Mouse (Mus musculus): ENCODE data around the gene Vmo1. TPM values are rescaled to one million over a fixed set of nuclear protein-coding genes. Genes with fewer than 3 reads are reported as not detected.

Vmo1 gene
- not detected for polyA plus RNA-seq (2017; shearing (Covaris generic))

DNA sequence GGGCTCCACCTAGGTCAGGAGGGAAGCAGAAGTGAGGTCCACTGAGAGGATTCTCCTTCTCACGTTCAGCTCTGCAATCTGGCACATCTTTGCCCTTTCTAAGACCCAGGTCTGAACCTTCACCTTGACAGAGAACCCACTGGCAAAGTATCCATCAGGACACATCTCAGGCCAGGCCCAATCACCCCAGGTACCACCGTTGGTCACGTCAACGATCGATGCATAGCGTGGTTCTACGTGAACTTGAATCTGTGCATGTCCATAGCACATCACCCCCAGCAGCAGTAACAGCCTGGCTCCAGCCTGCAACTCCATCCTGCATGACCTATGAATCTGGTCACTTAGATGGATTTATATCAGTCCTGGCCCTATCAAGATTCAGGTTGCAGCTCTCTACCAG is at the start of gene Vmo1:
Gene Vmo1, minus strand, starts transcription at position 329 of the 400 bp plus-strand sequence.

DNA sequence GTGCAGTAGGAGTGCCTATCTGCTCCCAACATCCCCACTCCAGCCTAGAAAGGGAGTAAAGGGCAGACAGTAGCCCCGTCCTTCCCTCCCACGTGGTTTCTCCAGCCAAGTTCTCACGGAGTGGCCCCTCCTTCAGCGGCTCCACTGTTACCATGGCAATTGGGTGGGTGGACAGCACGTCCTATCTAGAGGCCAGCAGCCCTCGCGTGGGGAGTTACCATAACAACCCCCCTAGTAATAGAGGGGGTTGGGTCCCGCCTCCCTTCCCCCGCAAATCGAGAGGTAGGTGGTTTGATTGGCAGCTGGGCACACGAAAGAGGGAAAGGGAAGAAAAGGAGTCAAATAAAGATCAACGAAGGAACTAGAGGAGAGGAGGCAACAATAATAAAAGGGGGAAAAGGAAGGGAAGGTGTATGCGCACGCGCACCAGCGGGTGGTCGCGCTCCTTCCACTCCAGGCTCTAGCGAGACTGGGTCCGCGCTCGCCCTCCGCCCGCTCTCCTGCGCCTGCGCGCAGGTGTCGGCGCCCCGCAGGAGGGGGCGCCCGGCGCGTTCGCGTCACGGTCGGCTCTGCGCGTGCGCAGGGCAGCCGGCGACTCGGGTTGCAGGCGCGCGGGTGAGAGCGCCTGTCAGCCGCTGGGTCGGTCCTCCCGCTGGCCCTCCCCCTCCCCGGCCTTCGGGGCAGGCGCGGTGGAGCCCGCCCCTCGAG is 48.0 kb upstream of the Vmo1 start, which contains the start of gene Mink1:
Gene Mink1, plus strand, starts transcription at position 595 of the 708 bp plus-strand sequence.

DNA sequence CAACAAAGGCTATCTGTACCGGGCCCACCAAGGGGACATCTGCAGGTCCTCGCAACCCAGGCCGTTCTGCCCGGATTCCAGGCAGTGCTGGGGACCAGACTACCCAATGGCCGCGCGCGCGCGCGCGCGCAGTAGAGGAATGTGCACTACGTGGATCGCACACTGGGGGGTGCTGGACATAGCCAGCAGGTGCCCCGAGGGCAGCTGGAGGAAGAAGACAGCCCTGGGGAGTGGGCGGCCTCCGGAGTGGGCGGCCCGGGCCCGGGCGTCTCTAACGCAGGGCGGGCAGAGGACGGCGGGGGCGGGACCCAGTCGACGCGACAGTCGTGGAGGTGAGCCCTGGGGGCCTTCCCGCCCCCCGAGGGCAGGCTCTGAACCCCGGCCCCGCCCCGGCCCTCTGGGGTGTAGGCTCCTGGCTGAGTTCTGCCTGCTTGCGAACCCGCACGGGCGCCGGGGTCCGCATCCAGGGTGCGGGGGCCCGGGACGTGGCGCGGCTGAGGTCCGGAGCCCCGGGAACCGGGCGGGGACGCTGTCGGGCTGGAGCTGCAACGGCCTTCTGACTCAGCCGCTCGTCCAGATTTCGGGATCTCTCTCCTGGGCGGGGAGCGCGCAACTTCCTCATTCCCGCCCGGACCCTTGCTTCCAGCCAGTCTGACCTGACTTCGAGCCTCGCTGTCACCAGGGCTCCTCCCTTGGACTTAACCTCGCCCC is 25.6 kb upstream of the Vmo1 start, which contains the start of gene Pld2:
Gene Pld2, plus strand, starts transcription at position 188 of the 711 bp plus-strand sequence.

DNA sequence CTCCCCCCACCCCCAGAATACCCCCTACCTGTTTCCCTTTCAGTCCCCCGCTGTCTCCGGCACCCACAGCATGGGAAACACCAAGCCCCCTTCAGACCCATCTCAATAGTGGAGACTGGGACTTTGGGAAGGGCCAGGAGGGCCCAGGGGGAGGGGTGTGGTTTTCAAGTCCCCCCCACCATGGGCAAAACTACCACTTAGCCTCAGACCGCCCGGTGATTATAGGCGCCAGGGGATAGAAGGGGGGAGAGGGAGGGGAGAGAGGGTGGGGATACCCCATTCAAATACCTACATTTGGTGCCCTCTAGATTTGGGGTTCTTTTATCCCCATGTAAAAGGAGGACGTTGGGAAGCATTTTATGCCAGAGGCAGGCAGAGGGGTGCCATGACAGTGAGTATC is 18.4 kb upstream of the Vmo1 start, which contains the start of gene Gm40193:
Gene Gm40193, minus strand, starts transcription at position 101 of the 400 bp plus-strand sequence.

DNA sequence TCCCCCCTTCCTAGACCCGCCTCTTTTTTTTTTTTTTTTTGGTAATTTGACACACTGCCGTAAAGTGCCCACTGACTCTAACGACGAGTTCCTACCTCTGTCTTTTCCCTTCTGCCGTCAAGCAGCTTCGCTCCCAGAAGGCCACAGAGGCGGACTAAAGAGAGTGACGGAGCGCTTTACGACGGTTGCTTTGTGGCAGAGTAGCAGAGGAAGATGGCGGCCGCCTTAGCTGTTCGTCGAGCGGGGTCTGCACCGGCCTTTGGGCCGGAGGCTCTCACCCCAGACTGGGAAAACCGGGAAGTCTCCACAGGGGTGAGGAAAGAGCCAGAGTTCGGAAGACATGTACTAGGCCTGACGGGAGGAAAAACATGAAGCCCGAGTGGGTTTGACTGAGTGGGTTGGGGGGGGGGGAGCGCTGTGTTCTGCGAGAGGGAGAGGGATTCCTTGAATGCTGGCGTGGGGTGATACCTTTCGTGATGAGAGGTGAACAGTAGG is 10.8 kb upstream of the Vmo1 start, which contains the start of gene Psmb6:
Gene Psmb6, plus strand, starts transcription at position 184 of the 495 bp plus-strand sequence.

DNA sequence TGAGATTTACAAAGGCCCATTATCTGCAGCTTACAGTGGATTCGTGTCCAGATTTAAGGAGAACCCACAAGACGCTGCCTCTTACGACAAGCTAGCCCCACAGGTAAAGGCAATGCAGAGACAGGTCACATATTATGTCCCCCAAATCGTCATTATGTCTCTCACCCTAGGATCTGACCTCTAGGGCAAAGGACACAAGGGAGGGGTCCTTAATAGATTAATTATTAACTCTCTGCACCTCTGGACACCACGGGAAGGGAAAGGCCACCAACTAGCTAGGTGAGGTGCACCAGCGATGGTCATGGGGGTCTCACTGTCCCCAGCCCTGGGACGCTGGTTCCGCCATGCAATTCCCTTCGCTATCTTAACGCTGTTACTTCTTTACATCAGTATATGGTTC is 4.5 kb upstream of the Vmo1 start, which contains the start of gene Gltpd2:
Gene Gltpd2, plus strand, starts transcription at position 274 of the 400 bp plus-strand sequence.

DNA sequence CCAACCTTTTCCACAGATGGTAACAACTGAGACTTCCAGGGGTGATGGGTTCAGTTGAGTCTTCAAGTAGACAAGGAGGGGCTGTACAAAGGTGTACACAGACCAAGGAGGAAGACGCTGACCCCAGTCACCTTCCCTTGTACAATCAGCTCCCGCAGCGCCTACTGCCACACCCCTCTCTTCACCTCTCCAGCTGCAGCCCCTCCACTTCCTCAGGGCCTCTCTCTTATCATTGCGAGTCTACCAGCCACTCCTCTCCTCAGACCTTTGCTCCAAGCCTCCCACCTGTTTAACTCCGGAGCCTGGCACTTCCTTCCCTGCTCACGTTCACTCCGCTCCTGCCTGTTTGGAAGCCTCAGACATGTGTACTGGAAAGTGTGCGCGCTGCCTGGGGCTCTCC is 9.4 kb downstream of the Vmo1 start, which contains the start of gene Tm4sf5:
Gene Tm4sf5, plus strand, starts transcription at position 275 of the 400 bp plus-strand sequence.

Other genes with a start within 250 kb of the Vmo1 start
- not detected for gene Alox12e, start 192.0 kb downstream of the Vmo1 start, polyA plus RNA-seq (2017; shearing (Covaris generic))
- gene Alox15, start 162.6 kb downstream of the Vmo1 start, polyA plus RNA-seq (2017; shearing (Covaris generic)): 0.41 TPM
- 13.5 TPM for gene Pelp1, start 104.6 kb downstream of the Vmo1 start, polyA plus RNA-seq (2017; shearing (Covaris generic))
- gene Arrb2, start 82.0 kb downstream of the Vmo1 start, polyA plus RNA-seq (2017; shearing (Covaris generic)): 284 TPM
- gene Med11, start 62.7 kb downstream of the Vmo1 start, polyA plus RNA-seq (2017; shearing (Covaris generic)): 70.2 TPM
- gene Zmynd15, start 55.2 kb downstream of the Vmo1 start, polyA plus RNA-seq (2017; shearing (Covaris generic)): 0.13 TPM
- 1.1 TPM for gene Cxcl16, start 54.6 kb downstream of the Vmo1 start, polyA plus RNA-seq (2017; shearing (Covaris generic))
- 1.2 TPM for gene Tm4sf5, start 9.4 kb downstream of the Vmo1 start, polyA plus RNA-seq (2017; shearing (Covaris generic))
- gene Gltpd2, start 4.6 kb upstream of the Vmo1 start, polyA plus RNA-seq (2017; shearing (Covaris generic)): not detected
- gene Psmb6, start 10.8 kb upstream of the Vmo1 start, polyA plus RNA-seq (2017; shearing (Covaris generic)): 353 TPM
- not detected for gene Gm40193, start 18.3 kb upstream of the Vmo1 start, polyA plus RNA-seq (2017; shearing (Covaris generic))
- 1.9 TPM for gene Pld2, start 25.4 kb upstream of the Vmo1 start, polyA plus RNA-seq (2017; shearing (Covaris generic))
- gene Mink1, start 48.3 kb upstream of the Vmo1 start, polyA plus RNA-seq (2017; shearing (Covaris generic)): 17.5 TPM
- 0.30 TPM for gene 4930544D05Rik, start 101.2 kb upstream of the Vmo1 start, polyA plus RNA-seq (2017; shearing (Covaris generic))
- gene Chrne, start 104.6 kb upstream of the Vmo1 start, polyA plus RNA-seq (2017; shearing (Covaris generic)): 1.1 TPM
- 0.08 TPM for gene Gp1ba, start 124.5 kb upstream of the Vmo1 start, polyA plus RNA-seq (2017; shearing (Covaris generic))
- 428 TPM for gene Rnf167, start 132.6 kb upstream of the Vmo1 start, polyA plus RNA-seq (2017; shearing (Covaris generic))
- 168 TPM for gene Slc25a11, start 132.9 kb upstream of the Vmo1 start, polyA plus RNA-seq (2017; shearing (Covaris generic))
- 5,457 TPM for gene Pfn1, start 140.0 kb upstream of the Vmo1 start, polyA plus RNA-seq (2017; shearing (Covaris generic))
- 36.6 TPM for gene Eno3, start 142.6 kb upstream of the Vmo1 start, polyA plus RNA-seq (2017; shearing (Covaris generic))
- 81.0 TPM for gene Spag7, start 154.8 kb upstream of the Vmo1 start, polyA plus RNA-seq (2017; shearing (Covaris generic))
- 43.3 TPM for gene Camta2, start 173.5 kb upstream of the Vmo1 start, polyA plus RNA-seq (2017; shearing (Covaris generic))
- 0.66 TPM for gene Inca1, start 185.5 kb upstream of the Vmo1 start, polyA plus RNA-seq (2017; shearing (Covaris generic))
- gene Kif1c, start 185.9 kb upstream of the Vmo1 start, polyA plus RNA-seq (2017; shearing (Covaris generic)): 1.8 TPM
- gene Zfp3, start 249.6 kb upstream of the Vmo1 start, polyA plus RNA-seq (2017; shearing (Covaris generic)): 7.6 TPM